Mouse (Mus musculus): ENCODE measurements around the gene Sdf2. TPM values are rescaled to one million over a fixed set of nuclear protein-coding genes. Genes with fewer than 3 reads are reported as not detected.

Gene Sdf2
- total and polyA plus RNA-seq, 3 experiments, result 61.4 to 119 (median 93.0) TPM

- H3K4me2 ChIP-seq (ENCODE audit: insufficient read depth, low read depth, poor library complexity, severe bottlenecking), result no peak overlapping the region
- no peak for DNase-seq (ENCODE audit: extremely low read depth)
- H3K36me3 ChIP-seq (replicated peaks in 1 of 2; ENCODE audit: control insufficient read depth in 1 of 2, insufficient read depth in 1 of 2, low read length in 1 of 2), result peaks cover 70 to 87% of the 10 kb centered on the region in 2 experiments
- H3K79me2 ChIP-seq (replicated peaks; ENCODE audit: control insufficient read depth, extremely low read depth, insufficient read depth, poor library complexity, severe bottlenecking), result no peaks in the 10 kb centered on the region
- H3K9me3 ChIP-seq (replicated peaks; ENCODE audit: low read length), result no peaks in the 10 kb centered on the region
- no peak overlapping the region for H3K9ac ChIP-seq (ENCODE audit: insufficient read depth, low read depth)
- H3K27ac ChIP-seq (ENCODE audit: insufficient read depth, low read depth), result no peak overlapping the region
- dilution Hi-C loops (cut with MboI; ENCODE audit: extremely low pct_ligation_motif_present, extremely low pct_unique_long_range_greater_than_20kb, low sequenced_read_pairs), result no loop called here
- peaks cover 5 to 16% of the 10 kb centered on the region in 2 experiments; a peak in 3 of 4 replicates for H3K4me1 ChIP-seq (ENCODE audit: control insufficient read depth in 1 of 2, insufficient read depth in 2 of 2)
- in situ Hi-C loops (cut with MboI; ENCODE audit: low pct_ligation_motif_present, low pct_unique_long_range_greater_than_20kb, low sequenced_read_pairs), result no loop called here
- no peak overlapping the region for H3K4me3 ChIP-seq (replicated peaks in 1 of 3; ENCODE audit: low read depth in 2 of 3, low read length in 2 of 3, poor library complexity in 1 of 3)
- TF ChIP-seq SMC3 (IDR thresholded peaks at IDR 0.05; ENCODE audit: low read depth, low read length) (no peak), RAD21 (IDR thresholded peaks at IDR 0.05; ENCODE audit: low read depth, low read length) (no peak), RCOR1 (conservative IDR thresholded peaks at IDR 0.05; ENCODE audit: low read depth, low read length) (no peak), CHD1 (IDR thresholded peaks at IDR 0.05; ENCODE audit: low read depth, low read length) (no peak), MAZ (IDR thresholded peaks at IDR 0.05; ENCODE audit: low read depth, low read length) (no peak), ELF1 (IDR thresholded peaks at IDR 0.05; ENCODE audit: low read depth, low read length) (no peak), ZMIZ1 (IDR thresholded peaks at IDR 0.05; ENCODE audit: low read depth, low read length) (no peak), CHD2 (IDR thresholded peaks at IDR 0.05; ENCODE audit: low read length) (no peak), ZKSCAN1 (IDR thresholded peaks at IDR 0.05; ENCODE audit: borderline replicate concordance, low read depth, low read length) (no peak), MEF2A (IDR thresholded peaks at IDR 0.05; ENCODE audit: borderline replicate concordance, low read depth, low read length) (no peak), TCF12 (IDR thresholded peaks at IDR 0.05; ENCODE audit: low read depth, low read length) (no peak), MAX (IDR thresholded peaks at IDR 0.05; ENCODE audit: low read length) (no peak), NELFE (IDR thresholded peaks at IDR 0.05; ENCODE audit: low read depth, low read length) (no peak), JUN (IDR thresholded peaks at IDR 0.05; ENCODE audit: insufficient read depth, low read depth, low read length) (no peak), GABPA (IDR thresholded peaks at IDR 0.05; ENCODE audit: insufficient replicate concordance, low read depth, low read length) (no peak), MYC (IDR thresholded peaks at IDR 0.05; ENCODE audit: low read depth, low read length) (no peak), BHLHE40 (IDR thresholded peaks at IDR 0.05; ENCODE audit: low read depth, low read length) (no peak), UBTF (IDR thresholded peaks at IDR 0.05; ENCODE audit: low read depth, low read length) (no peak), ZC3H11A (IDR thresholded peaks at IDR 0.05; ENCODE audit: low read depth, low read length) (no peak)
- H3K27me3 ChIP-seq (replicated peaks), result no peaks in the 10 kb centered on the region
These were observed 40.0 kb upstream of the Sdf2 start for GRCm38 (mm10) chr11:78205361-78206206.

GRCm38 (mm10) chr11:78207190-78207589, 38.4 kb upstream of the Sdf2 start:
- no peak overlapping the region for H3K27ac ChIP-seq (ENCODE audit: insufficient read depth, low read depth)
- TF ChIP-seq UBTF (IDR thresholded peaks at IDR 0.05; ENCODE audit: low read depth, low read length) (no peak), GABPA (IDR thresholded peaks at IDR 0.05; ENCODE audit: insufficient replicate concordance, low read depth, low read length) (no peak)
- no peaks in the 10 kb centered on the region for H3K9me3 ChIP-seq (replicated peaks; ENCODE audit: low read length)
- H3K79me2 ChIP-seq (replicated peaks; ENCODE audit: control insufficient read depth, extremely low read depth, insufficient read depth, poor library complexity, severe bottlenecking), result no peaks in the 10 kb centered on the region
- H3K4me1 ChIP-seq (ENCODE audit: control insufficient read depth in 1 of 2, insufficient read depth in 2 of 2), result peaks cover 5 to 16% of the 10 kb centered on the region in 2 experiments; a peak in 3 of 4 replicates
- no peak overlapping the region for H3K4me3 ChIP-seq (replicated peaks in 1 of 3; ENCODE audit: low read depth in 2 of 3, low read length in 2 of 3, poor library complexity in 1 of 3)
- no peaks in the 10 kb centered on the region for H3K27me3 ChIP-seq (replicated peaks)
- no peak overlapping the region for H3K4me2 ChIP-seq (ENCODE audit: insufficient read depth, low read depth, poor library complexity, severe bottlenecking)
- DNase-seq (ENCODE audit: extremely low read depth), result no peak
- dilution Hi-C loops (cut with MboI; ENCODE audit: extremely low pct_ligation_motif_present, extremely low pct_unique_long_range_greater_than_20kb, low sequenced_read_pairs), result no loop called here
- H3K36me3 ChIP-seq (replicated peaks in 1 of 2; ENCODE audit: control insufficient read depth in 1 of 2, insufficient read depth in 1 of 2, low read length in 1 of 2), result peaks cover 85 to 98% of the 10 kb centered on the region in 2 experiments
- in situ Hi-C loops (cut with MboI; ENCODE audit: low pct_ligation_motif_present, low pct_unique_long_range_greater_than_20kb, low sequenced_read_pairs), result no loop called here
- H3K9ac ChIP-seq (ENCODE audit: insufficient read depth, low read depth), result no peak overlapping the region

Measured in CH12.LX (cell line).